Mouse (Mus musculus) adrenal gland, postnatal 4 days (tissue): ENCODE data around the gene Col4a2. TPM values are rescaled to one million over a fixed set of nuclear protein-coding genes. Genes with fewer than 3 reads are reported as not detected.

ENCODE experiments used
- DNase-seq, 2 experiments: peaks; one replicate each; pipeline ENCODE4 v3.0.0; 2021 to 2022; ENCODE audit warnings: low spot score in 2 of 2, mixed read lengths in 2 of 2
- total RNA-seq, 2 experiments: library from RNA; stranded (reverse); gene quantifications; 2 replicates each; pipeline ENCODE4 v1.2.3; 2021

The Col4a2 gene
- total RNA-seq, 2 experiments from 2014 or later, result 299 to 331 TPM

DNA sequence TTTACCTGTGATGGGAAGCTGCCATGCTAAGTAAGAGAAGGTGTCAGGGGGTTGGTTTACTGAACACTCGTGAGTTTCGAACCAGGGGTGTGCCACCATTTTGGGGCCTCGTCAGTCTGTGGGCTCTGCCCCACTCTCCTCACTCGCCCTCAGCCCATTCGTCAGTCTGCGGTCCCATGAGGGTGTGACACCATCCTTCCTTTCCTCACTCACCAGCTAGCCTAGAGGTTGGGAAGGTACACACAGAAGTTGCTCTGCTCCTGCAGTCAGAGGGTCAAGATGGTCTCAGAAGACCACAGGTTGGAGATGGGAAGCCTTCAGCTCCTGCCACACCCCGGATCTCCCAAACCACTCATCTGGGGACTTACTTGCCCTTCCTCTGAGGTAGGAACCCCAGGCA, 68.9 kb downstream of the Col4a2 start:
- no peak for DNase-seq

DNA sequence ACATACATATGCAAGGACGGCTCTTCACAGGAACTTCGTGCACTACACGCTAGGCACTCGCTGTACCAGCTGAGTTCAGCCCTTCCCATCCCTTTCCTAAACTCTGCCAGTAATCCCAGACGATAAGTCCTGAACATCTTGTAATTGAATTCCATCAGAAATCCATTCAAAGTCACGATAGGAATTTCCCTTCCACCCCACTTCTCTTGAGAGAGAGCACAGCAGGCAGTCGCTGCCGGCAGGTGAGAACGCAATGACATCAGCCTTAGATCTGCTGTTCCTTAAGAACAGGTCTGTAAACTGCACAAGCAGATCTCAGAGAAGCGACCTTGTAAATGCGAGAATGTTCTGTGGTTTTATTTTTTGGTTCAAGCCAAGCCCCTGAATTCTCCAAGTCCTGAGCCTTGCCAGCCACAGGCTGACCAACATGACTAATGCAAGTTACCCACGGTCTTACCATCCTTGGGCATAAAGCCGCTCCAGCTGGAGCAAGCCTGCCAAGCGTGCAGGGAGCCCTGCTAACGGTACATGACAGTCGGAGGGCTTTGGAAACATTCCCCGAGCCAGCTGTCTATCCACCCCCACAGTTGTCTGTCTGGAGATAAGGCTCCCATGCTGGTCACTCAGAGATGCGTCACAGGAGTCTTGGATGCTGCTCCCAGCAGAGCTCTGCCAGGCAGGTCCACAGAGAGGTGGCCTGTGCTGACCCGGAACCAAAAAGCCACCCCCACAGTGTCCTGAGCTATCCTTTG, 69.6 kb downstream of the Col4a2 start:
- peak in 1 of 2 experiments; percentile 51 for DNase-seq

DNA sequence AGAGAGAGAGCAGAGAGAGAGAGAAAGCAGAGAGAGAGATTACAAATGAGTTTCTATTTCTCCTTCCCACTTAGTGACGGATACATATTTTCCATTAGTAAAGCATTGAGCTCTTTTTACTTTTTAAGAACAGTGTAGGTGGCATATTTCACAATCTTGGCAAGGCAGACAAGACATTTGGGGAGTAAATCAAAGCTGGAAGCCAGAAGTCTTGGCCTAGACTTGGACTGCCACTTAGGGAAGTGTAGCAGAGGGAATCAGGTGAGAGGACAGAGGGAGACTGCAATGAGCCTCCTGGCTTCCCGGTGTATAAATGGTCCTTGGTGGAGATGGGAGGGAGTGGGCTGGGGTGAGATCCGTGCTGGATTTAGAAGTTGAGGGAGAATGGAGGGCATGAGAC, 70.3 kb downstream of the Col4a2 start:
- no peak for DNase-seq

DNA sequence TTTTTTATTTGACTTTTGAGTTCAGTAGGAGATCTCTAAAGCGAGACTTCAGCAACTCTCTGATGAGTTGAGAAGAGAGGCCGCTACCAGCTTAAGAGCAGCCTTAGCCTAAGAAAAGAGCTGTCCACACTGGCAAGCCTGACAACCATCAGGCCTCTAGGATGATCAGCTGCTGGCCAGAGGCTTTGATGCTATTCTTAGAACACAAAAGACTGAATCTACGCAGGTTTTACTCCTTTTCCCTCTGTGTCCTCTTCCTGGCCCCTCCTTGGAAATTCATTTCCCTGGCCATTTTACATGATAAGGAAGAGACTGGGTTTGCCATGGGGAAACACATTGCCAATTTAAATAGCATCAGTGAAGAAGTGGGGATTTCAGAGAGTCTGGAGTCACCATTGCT, 70.8 kb downstream of the Col4a2 start:
- no peak for DNase-seq

DNA sequence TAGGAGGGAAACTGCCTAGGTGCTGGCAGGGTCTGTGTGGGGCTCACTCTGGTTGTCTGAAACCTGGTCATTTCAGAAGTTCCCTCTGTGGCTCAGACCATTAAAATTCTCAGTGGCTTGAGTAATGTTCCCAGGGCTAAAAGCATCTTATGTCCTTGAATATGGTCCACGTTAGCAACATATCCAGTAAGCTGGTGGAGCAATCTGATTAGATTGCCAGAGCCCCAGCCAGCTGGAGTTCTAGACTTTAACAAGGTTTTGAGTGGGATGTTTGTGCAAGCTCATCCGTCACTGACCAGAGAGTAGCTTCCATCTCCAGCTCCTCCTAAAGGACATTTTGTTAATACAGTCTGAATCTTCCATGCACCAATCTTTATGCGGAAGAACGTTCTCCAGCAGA, 72.2 kb downstream of the Col4a2 start:
- DNase-seq, result no peak

DNA sequence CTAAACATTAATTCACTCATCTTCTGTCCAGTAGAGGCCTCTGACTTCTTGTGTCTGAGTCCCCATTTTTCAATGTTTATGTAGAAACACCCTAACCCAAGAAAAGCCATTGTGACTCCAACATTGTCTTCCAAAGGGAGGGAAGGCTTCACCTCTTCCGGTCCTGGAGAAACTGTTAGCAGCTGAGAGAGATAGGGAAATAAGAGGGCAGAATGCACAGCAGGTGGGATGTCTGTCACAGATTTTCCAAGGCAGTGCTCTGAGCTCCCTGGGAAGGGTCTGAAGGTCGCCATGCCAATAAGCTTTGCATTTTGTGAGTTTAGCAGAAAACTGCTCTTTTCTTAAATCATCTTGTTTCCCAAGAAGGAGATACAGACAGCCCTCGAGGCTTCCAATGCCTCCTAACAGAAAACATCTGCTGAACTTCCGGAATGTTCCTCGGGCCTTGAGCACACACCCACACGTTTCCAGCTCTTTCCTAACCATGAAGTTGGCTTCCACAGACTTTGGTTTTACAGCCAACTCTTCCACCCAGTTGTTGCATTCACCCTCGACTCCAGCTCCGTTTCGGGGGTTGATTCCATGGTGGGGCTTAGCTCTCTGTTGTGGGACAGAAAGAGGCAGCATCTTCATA, 72.8 kb downstream of the Col4a2 start:
- no peak for DNase-seq

DNA sequence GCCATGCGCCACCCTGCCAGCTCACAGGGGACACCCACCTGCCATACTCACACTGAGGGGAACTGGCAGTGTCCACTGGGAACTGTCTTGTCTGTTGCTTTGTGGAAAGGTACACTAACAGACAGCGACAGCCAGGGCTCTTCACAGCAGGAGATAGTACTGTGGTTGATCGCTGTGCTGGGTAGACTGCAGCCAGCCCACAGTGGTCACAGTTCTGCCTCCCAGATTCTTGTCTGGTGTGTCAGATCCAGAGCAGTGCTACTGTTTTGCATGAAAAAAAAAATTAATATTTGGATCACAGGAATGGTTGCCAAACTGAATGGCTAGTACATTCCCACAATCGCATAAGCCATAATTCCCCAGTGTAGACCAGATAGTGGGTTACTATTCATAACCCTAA, 74.7 kb downstream of the Col4a2 start:
- no peak for DNase-seq

DNA sequence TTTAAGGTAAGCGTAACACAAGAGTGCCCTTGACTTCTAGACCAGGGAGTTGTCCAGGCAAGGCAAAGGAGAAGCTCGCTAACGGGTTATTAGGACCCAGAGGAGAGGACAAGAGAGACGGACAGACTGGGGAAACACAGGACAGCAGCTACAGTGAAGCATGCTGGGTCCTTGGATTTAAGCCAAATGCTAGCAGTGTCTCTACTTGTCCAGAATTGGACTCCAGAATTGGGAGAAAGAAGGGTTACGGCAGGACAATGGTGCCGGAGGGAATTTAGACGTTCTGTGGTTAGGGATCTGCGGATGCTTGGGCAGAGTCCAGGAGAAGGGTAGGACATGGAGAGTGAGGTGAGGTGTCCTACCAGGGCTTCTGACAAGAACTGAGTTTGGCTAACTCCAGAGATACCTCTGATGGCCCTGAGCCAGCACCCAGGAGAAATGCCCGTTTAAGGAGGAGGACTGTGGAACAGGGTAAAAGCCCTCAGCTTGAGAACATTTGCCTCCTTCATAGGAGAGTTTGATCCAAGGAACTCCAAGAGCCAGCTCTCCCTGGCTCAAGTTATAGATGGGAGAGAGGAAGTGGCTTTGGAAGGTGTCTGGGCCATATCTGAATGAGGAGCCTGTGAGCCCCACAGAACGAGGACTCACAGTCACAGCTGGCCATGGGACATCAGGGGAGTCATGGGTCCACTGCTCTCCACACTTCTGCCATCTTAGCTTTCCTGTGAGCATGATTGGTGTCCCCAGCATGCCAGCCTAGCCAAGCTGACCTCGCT, 76.9 kb downstream of the Col4a2 start:
- DNase-seq, result no peak

DNA sequence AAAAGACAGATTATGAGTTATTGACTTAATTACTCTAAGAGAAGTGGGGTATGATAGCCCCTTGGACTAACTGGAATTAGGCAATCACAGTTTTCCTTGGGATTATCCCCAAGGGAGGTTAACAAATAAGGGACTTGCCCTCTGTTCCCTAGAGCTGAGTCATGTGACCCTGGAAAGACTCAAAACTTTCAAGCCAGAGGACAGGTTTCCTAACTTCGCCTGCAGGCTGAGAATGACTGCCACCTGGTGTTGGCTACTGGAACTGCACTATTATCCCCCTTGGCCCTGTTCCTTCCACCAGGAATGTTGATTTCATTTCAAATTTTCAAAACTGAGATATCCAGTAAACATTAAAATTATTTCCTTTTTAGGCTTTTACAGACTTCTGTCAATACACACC, 80.1 kb downstream of the Col4a2 start:
- peak; percentile 43 to 73 for DNase-seq

DNA sequence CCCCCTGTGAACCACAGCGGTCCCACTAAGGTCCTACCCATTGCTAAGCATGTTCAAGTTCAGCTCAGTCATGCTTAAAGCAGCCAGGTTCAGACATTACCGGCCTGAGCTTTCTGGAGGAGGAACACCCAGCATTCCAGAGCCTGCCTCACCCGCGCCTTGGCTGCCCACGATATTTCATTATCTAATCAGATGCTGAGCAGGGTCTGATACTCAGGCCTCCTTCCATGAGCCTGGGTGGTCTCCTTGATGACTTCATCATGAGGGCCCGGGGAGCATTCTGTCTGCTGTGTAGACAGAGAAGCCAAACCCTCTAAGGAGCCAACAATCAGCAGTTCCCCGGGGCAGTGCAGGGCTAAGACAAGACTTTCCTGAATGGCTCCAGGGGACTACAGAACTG, 80.6 kb downstream of the Col4a2 start:
- DNase-seq, result no peak

DNA sequence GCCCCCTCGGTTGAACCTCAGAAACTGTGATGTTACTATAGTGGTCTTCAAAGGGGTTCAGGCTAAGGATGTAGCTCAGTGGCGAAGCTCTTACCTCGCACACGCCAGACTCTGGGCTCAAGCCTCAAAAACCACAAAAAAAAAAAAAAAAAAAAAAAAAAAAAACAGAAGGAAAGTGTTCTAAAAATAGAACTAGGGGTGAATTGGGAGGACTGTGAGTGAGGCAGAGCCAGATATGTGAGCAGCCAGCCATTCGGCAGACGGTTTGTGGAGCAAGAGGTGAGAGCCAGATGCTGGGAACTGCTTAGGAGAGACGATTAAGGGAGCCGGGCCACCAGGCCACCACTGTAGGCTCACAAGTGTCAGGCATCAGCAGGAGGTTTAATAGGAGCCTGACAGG, 81.0 kb downstream of the Col4a2 start:
- DNase-seq, result no peak

DNA sequence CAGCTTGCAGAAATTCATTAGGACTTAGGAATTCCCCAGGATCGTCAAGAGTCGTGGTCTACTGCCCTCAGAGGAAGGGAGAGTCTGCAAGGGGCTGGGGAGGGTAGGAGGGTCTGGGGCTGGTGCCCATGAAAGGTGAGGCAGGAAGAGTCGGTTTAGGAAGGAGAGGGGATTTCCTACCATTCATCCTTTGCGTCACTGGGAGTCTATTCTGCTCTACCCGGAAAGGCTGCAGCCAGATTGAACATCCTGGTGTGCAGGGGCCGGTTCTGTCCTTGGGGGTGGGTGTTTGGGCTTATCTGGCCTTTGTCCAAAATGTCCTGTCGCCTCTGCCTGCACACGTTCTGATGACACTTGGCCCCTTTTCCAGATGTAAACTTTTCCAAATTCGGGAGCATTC, 82.2 kb downstream of the Col4a2 start:
- no peak for DNase-seq

DNA sequence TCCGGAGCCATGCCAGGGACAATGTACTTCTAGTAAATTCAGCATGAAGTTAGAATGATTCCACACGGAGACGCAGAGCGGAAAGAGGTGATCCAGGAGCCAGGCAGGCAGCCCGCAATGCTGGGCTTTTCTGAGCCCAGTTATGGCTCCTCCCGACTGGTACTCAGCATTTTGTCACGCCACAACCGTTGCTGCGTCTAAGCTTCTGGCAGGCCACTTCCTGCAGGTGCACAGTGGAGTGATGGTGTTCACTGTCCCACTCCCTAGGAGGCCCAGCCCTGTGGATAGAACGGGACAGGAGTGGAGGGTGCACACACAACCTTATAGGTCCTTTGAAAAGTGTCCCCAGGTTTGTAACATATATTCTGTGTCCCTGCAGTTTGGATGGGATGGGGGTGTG, 83.0 kb downstream of the Col4a2 start:
- no peak for DNase-seq

DNA sequence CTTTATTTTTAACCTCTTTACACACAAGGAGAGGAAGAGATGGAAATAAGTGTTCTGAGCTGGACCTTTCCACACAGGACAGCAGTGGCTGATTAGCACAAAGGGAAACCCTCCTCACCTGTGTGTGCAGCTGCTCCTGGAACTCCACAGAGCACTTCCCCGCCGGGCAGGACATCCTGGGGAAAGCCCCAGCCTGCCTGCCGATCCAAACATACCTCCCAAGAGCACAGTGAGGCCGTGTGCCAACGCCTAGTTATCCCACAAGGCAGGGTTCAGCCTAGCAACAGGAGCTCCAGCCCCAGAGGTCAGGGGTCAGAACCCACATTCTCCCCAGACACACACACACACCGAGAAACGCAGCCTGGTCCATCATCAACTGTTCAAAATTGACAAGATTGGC, 83.5 kb downstream of the Col4a2 start:
- DNase-seq, result no peak

DNA sequence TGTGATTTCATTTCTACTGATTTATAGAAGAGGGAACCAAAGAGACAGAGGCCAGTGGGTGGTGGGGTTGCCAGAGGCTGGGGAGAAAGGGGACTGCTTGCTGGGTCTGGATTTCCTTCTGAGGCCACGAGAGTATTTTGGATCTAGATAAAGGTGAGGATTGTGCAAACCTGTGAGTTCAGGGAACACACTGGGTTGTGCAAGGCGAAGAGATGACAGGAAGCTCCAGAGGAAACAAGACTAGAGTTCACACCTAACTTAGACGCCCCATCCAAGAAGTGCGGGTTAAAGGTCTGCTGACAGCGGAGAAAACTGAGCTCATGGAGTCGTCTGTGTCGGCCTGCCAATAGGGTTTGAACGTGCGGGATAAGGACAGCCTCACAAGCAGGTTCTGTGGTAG, 84.5 kb downstream of the Col4a2 start:
- no peak for DNase-seq

DNA sequence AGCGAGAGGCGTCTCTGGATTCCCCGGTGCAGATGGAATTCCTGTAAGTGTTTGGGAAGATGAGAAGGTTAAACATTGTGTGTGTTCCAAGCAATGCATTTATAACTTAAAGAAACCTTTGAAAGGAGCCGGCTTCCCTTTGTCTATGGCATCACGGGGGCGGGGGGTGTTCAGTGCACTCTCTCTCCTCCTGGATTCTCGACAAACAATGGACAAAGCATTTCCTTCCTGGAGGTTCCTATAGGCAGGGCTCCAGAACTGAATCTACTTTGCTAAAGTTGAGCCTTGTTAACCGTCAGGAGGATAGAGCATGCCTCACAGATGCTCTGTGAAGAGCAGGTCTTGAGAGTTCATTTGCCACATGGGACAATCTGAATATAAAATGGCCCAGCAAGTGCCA, 87.1 kb downstream of the Col4a2 start:
- DNase-seq, result no peak

DNA sequence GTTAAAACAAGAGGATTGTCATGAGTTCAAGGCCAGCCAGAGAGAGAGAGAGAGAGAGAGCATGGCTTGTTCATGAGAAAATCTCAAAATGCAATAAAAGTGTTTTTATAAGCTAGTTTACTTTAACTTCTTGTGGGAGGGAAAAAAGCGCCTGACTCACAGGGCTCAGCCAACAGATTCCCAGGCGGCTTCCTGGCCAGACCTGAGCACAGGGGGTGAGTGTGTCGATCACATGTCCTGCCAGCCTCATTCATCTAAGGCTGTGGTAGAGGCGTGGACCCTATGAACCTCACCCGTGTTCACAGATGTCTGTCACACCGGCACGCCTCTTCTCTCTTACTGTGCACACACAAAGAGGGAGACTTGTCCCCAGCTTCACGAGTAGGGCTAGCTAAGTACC, 87.6 kb downstream of the Col4a2 start:
- no peak for DNase-seq

DNA sequence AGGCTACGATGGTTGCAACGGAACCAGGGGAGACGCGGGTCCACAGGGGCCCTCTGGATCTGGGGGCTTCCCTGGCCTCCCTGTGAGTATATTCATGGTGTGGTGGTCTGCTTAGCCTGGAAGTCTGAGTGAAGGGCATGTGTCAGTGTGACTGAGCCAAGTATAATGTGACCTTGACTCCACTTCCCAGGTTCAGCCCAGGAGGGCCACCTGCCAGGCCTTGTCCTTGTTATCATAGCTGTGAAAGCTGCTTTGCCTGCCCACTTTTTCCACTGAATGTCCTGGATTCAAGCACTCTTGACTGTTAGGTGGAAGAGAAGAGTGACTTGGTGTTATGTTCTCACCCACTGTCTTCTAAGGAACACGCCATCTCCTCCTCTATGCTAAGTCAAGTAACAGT, 88.6 kb downstream of the Col4a2 start:
- DNase-seq, result no peak

DNA sequence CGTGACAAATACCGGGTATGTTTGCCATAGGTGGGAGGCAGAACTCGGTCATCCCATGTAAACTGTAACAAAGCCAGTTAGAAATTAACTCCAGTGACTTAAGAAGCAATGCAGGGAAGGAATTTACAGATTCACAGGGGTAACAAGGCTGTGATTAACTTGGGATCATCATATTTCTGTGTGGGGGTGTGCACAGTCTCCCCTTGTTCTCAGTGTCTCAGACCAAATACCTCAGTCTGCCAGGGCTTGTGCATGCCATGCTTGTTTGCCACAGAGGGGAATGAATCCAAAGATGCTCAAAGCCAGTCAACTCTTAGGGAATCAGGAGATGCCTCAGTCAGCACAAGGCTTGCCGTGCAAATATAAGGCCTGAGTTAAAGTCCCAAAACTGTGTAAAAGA, 89.6 kb downstream of the Col4a2 start:
- DNase-seq, result no peak

DNA sequence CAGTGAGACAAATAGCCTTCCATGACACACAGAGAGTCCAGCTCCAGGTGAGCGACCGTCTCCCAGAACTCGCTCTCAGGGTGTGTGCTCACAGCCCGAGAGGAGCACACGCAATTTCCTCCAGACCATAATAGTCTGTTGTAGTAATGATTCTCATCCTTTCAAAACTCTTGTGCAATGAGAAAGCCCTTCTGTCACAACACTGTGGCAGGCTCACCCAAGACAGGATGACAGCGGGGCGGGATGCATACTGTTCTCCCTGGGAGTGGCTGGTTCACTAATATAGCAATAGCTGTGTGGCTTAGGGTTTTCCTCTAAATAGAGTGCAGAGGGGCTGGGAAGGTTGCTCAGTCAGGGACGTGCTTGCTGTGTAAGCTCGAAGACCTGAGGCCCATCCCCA, 91.2 kb downstream of the Col4a2 start:
- no peak for DNase-seq

DNA sequence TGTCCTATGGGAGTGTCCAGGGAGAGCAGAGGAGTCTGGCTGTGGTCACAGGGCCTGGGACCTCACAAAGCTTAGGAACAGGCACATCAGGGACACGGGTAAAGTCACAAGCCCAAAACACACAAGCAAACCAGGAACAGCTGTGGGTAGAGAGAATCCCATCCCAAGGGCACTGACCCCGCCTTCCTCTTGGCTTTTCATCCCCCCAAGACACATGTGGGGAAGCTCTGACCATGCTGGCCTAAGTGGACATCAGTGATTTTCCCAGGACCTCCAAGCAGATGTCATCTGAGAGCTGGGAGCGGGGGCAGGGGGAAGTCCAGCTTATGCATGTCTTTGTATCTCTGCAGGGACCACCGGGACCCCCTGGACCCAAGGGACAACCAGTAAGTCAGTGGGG, 92.0 kb downstream of the Col4a2 start:
- no peak for DNase-seq

DNA sequence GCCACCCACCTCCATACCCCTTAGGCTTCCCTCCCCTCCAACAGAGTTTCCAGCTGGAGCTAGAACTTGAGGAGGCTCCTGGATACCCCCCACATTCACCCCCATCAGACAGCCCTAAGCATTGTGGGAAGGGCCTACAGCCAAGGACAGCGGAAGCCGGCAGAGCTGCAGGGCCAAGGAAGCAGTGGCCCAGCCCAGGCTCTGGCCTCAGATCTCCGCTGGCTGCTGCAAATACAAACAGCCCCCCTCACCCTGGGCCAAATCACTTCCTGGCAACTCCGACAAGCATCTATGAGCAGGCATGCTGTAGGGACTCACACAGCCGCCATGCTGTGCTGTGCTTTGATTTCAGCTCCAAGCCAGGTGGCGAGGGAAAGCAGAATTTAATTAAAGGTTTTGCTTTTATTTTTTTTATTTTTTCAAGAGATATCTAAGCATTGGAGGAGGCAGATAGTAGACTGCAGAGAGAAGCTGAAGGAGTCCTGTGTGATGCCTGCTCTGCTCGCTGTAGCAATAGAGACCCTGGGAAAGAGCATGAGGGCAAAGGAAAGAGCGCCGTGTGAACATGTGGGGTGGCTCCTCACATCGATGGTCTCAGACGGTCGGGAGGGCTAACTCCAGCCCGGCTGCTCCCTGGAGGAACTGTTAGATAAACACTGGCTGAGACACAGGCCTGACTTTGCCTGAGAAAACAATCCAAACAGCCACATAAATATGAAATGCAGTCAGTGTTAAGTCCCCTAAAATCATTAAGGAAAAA, 93.3 kb downstream of the Col4a2 start:
- peak; percentile 19 to 40 for DNase-seq
